Mouse (Mus musculus): ENCODE data around the gene Ttc22. TPM values are rescaled to one million over a fixed set of nuclear protein-coding genes. Genes with fewer than 3 reads are reported as not detected.
A peak's percentile ranks its signal among the peaks of the same experiment; 100 is the strongest.

Gene Ttc22
- total RNA-seq, 2 experiments from 2014 or later = 0.94 to 1.0 TPM

GRCm38 (mm10) chr4:106653051-106653450 lies 30.8 kb downstream of the Ttc22 start:
- no peak for DNase-seq (ENCODE audit: low spot score in 2 of 2)

- no peak for DNase-seq (ENCODE audit: low spot score in 2 of 2)
Measured at GRCm38 (mm10) chr4:106655681-106656080, 33.4 kb downstream of the Ttc22 start.

GRCm38 (mm10) chr4:106663956-106664470 lies 41.8 kb downstream of the Ttc22 start:
- no peak for DNase-seq (ENCODE audit: low spot score in 2 of 2)

- DNase-seq (ENCODE audit: low spot score in 2 of 2) = no peak
Measured at GRCm38 (mm10) chr4:106664697-106665096, 42.5 kb downstream of the Ttc22 start.

GRCm38 (mm10) chr4:106665269-106665668 lies 43.0 kb downstream of the Ttc22 start:
- DNase-seq (ENCODE audit: low spot score in 2 of 2) = no peak

- no peak for DNase-seq (ENCODE audit: low spot score in 2 of 2)
Measured at GRCm38 (mm10) chr4:106665673-106666072, 43.4 kb downstream of the Ttc22 start.

GRCm38 (mm10) chr4:106666546-106666945 lies 44.3 kb downstream of the Ttc22 start:
- no peak for DNase-seq (ENCODE audit: low spot score in 2 of 2)

GRCm38 (mm10) chr4:106676749-106677148 lies 54.5 kb downstream of the Ttc22 start:
- no peak for DNase-seq (ENCODE audit: low spot score in 2 of 2)

GRCm38 (mm10) chr4:106678442-106679118 lies 56.3 kb downstream of the Ttc22 start, which contains the start of gene Ttc4:
TSS of gene Ttc4 (minus strand) at chr4:106678944.
- DNase-seq (ENCODE audit: low spot score in 2 of 2) = peak; percentile 85 to 86

- no peak for DNase-seq (ENCODE audit: low spot score in 2 of 2)
Measured at GRCm38 (mm10) chr4:106679152-106679551, 56.9 kb downstream of the Ttc22 start.

GRCm38 (mm10) chr4:106680955-106681354 lies 58.7 kb downstream of the Ttc22 start:
- DNase-seq (ENCODE audit: low spot score in 2 of 2) = no peak

- no peak for DNase-seq (ENCODE audit: low spot score in 2 of 2)
Measured at GRCm38 (mm10) chr4:106688636-106689296, 66.5 kb downstream of the Ttc22 start.

Other genes with a start within 250 kb of the Ttc22 start
- 1 to 10 TPM; 2.2 to 3.9 TPM for gene Pcsk9, start 158.1 kb upstream of the Ttc22 start, total RNA-seq (2021)
- not detected for gene Bsnd, start 130.1 kb upstream of the Ttc22 start, total RNA-seq (2021)
- 100 to 1,000 TPM in 1 of 2 experiments, 10 to 100 TPM in 1; 98.4 to 119 TPM for gene Dhcr24, start 61.4 kb upstream of the Ttc22 start, total RNA-seq (2021)
- gene Lexm, start 5.2 kb upstream of the Ttc22 start, total RNA-seq (2021) = not detected
- 1 to 10 TPM; 6.2 to 6.7 TPM for gene Pars2, start 28.6 kb downstream of the Ttc22 start, total RNA-seq (2021)
- 10 to 100 TPM; 45.7 to 45.9 TPM for gene Ttc4, start 56.5 kb downstream of the Ttc22 start, total RNA-seq (2021)
- gene Mroh7, start 108.5 kb downstream of the Ttc22 start, total RNA-seq (2021) = 1 to 10 TPM; 4.2 to 5.4 TPM
- not detected for gene Fam151a, start 111.5 kb downstream of the Ttc22 start, total RNA-seq (2021)
- gene Acot11, start 182.6 kb downstream of the Ttc22 start, total RNA-seq (2021) = 10 to 100 TPM; 35.0 to 57.5 TPM

Data from left cerebral cortex, adult 18-20 months (tissue).